ENCODE assay signal across 24 mouse cellular contexts in the genomic region with DNA sequence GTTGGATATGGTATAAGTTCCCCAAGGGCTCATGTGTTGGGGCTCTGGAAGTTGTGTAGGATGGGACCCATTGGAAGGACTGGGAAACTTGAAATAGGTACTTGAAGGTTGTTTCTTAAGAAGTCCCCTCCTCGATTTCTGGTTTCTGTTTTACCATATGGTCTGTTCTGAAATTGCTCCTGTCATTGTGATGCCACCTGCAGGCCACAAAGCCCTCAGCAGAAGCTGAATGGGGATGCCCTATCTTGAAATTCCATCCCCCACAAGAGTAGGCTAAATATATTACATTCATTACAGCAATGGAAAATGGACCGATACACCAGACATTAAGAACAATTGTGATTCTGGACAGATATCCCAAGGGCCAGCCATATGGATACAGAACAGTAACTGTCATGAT. TPM values are rescaled to one million over a fixed set of nuclear protein-coding genes. Genes with fewer than 3 reads are reported as not detected.
DNase-seq lines count a peak whose midpoint lies in the region; ATAC-seq and TF ChIP-seq lines count a peak whose summit lies in the region.
"Had no signal": no experiment of that assay in that cellular context is flagged by ENCODE, and none has a peak within 500 bp of the region (broad histone marks: within the 10 kb centered on the region; RNA-seq: fewer than 3 reads in every experiment).

No protein-coding gene starts in this region.

- no peak for TF ChIP-seq EP300 in heart, postnatal 0 days (IDR thresholded peaks at IDR 0.05; ENCODE audit: low read depth)
- no peak for TF ChIP-seq EP300 in CH12.LX (IDR thresholded peaks at IDR 0.05; ENCODE audit: low read length)

- H3K4me3 ChIP-seq in gastrocnemius, adult 2 months: no peak overlapping the region
- no peak overlapping the region for H3K4me3 ChIP-seq in heart, postnatal 0 days (ENCODE audit: low read depth, low read length)
- no peak overlapping the region for H3K4me3 ChIP-seq in CH12.LX (replicated peaks in 1 of 3; ENCODE audit: low read depth in 2 of 3, low read length in 2 of 3, poor library complexity in 1 of 3)
- H3K4me3 ChIP-seq: embryonic facial prominence, embryonic 13.5 days; embryonic facial prominence, embryonic 15.5 days; erythroblast, embryonic 14.5 days; forebrain, embryonic 10.5 days; forebrain, embryonic 12.5 days had no signal

- H3K27me3 ChIP-seq in heart, postnatal 0 days (ENCODE audit: control insufficient read depth, insufficient read depth, low read length): no peaks in the 10 kb centered on the region
- H3K27me3 ChIP-seq in CH12.LX (replicated peaks): no peaks in the 10 kb centered on the region
- H3K27me3 ChIP-seq: embryonic facial prominence, embryonic 13.5 days; embryonic facial prominence, embryonic 15.5 days; forebrain, embryonic 12.5 days had no signal

- 0 out of 2 replicates have a peak, but pooled peaks cover 4% of the 10 kb centered on the region for H3K9me3 ChIP-seq in heart, postnatal 0 days (replicated peaks; ENCODE audit: control insufficient read depth, low read length)
- peaks cover 5% of the 10 kb centered on the region for H3K9me3 ChIP-seq in CH12.LX (replicated peaks; ENCODE audit: low read length)
- H3K9me3 ChIP-seq: embryonic facial prominence, embryonic 13.5 days; embryonic facial prominence, embryonic 15.5 days; forebrain, embryonic 10.5 days; forebrain, embryonic 12.5 days had no signal

- intact Hi-C loops in gastrocnemius, adult 2 months (cut with DNase I): no loop called here
- intact Hi-C loops in gastrocnemius, postnatal 14 days (cut with DNase I; ENCODE audit: low total_unique reads): no loop called here

- no peak for ATAC-seq in heart, postnatal 0 days (ENCODE audit: insufficient read depth, low read depth)
- ATAC-seq: activated CD4-positive, CD25-positive, alpha-beta regulatory T cell, adult 4 months; forebrain, embryonic 14.5 days; forebrain, embryonic 16.5 days had no signal

- peak; percentile 19; the same call in 1 of the 2 replicates for TF ChIP-seq CTCF in gastrocnemius, adult 2 months (IDR thresholded peaks at IDR 0.05)
- TF ChIP-seq CTCF in heart, postnatal 0 days (IDR thresholded peaks at IDR 0.05; ENCODE audit: low read depth): peak; percentile 40
- peak; percentile 7 to 58; a peak in 2 of 4 replicates for TF ChIP-seq CTCF in CH12.LX (conservative IDR thresholded peaks at IDR 0.05 in 1 of 2, IDR thresholded peaks at IDR 0.05 in 1 of 2; ENCODE audit: low read depth in 2 of 2, low read length in 2 of 2)

- H3K4me1 ChIP-seq in heart, postnatal 0 days (ENCODE audit: control insufficient read depth, insufficient read depth): no peaks in the 10 kb centered on the region
- no peaks in the 10 kb centered on the region for H3K4me1 ChIP-seq in CH12.LX (ENCODE audit: control insufficient read depth in 1 of 2, insufficient read depth in 2 of 2)
- H3K4me1 ChIP-seq: embryonic facial prominence, embryonic 15.5 days; forebrain, embryonic 10.5 days; forebrain, embryonic 12.5 days had no signal

- no peaks in the 10 kb centered on the region for H3K79me2 ChIP-seq in CH12.LX (replicated peaks; ENCODE audit: control insufficient read depth, extremely low read depth, insufficient read depth, poor library complexity, severe bottlenecking)

- in situ Hi-C loops in CH12.LX (cut with MboI; ENCODE audit: low pct_ligation_motif_present, low pct_unique_long_range_greater_than_20kb, low sequenced_read_pairs): no loop called here

- H3K27ac ChIP-seq in gastrocnemius, adult 2 months: no peak overlapping the region
- no peak overlapping the region for H3K27ac ChIP-seq in heart, postnatal 0 days (ENCODE audit: low read depth)
- no peak overlapping the region for H3K27ac ChIP-seq in CH12.LX (ENCODE audit: insufficient read depth, low read depth)
- H3K27ac ChIP-seq: embryonic facial prominence, embryonic 13.5 days; embryonic facial prominence, embryonic 15.5 days; forebrain, embryonic 10.5 days; forebrain, embryonic 12.5 days had no signal

- DNase-seq in gastrocnemius, adult 2 months: no peak
- no peak for DNase-seq in gastrocnemius, postnatal 14 days
- DNase-seq in heart, postnatal 0 days (ENCODE audit: low spot score): no peak
- DNase-seq in heart, adult 18-20 months: no peak
- DNase-seq in CH12.LX (ENCODE audit: extremely low read depth): peak; percentile 47
- peak; percentile 21 for DNase-seq in ZHBTc4 (ENCODE audit: low read depth, low spot score)
- DNase-seq in B cell, adult 2 months: no peak
- DNase-seq: adrenal gland, adult 8-10 months; adrenal gland, postnatal 14 days; adrenal gland, postnatal 36 days; cerebellum, adult 11-12 months; cerebellum, adult 2 months; cerebellum, adult 9-10 months; cerebellum, postnatal 14 days; cerebellum, postnatal 36 days; embryo, embryonic 11 days had no signal

- peak; percentile 42 for TF ChIP-seq RAD21 in CH12.LX (IDR thresholded peaks at IDR 0.05; ENCODE audit: low read depth, low read length)

- dilution Hi-C loops in CH12.LX (cut with MboI; ENCODE audit: extremely low pct_ligation_motif_present, extremely low pct_unique_long_range_greater_than_20kb, low sequenced_read_pairs): no loop called here

- no peak for TF ChIP-seq POLR2A in CH12.LX (IDR thresholded peaks at IDR 0.05; ENCODE audit: low read depth, low read length)

- 65% methylated on average over 2 of the region's 2 CpGs for WGBS in heart, postnatal 0 days

- no peak overlapping the region for H3K4me2 ChIP-seq in heart, postnatal 0 days (ENCODE audit: low read depth, low read length)
- no peak overlapping the region for H3K4me2 ChIP-seq in CH12.LX (ENCODE audit: insufficient read depth, low read depth, poor library complexity, severe bottlenecking)
- H3K4me2 ChIP-seq: embryonic facial prominence, embryonic 13.5 days; embryonic facial prominence, embryonic 15.5 days; forebrain, embryonic 12.5 days had no signal

- H3K9ac ChIP-seq in heart, postnatal 0 days (replicated peaks; ENCODE audit: low read depth, low read length): no peak overlapping the region
- no peak overlapping the region for H3K9ac ChIP-seq in CH12.LX (ENCODE audit: insufficient read depth, low read depth)
- H3K9ac ChIP-seq: embryonic facial prominence, embryonic 13.5 days; embryonic facial prominence, embryonic 15.5 days; forebrain, embryonic 12.5 days had no signal

- no peaks in the 10 kb centered on the region for H3K36me3 ChIP-seq in heart, postnatal 0 days (replicated peaks; ENCODE audit: control insufficient read depth, insufficient read depth, low read length)
- H3K36me3 ChIP-seq in CH12.LX (replicated peaks in 1 of 2; ENCODE audit: control insufficient read depth in 1 of 2, insufficient read depth in 1 of 2, low read length in 1 of 2): no peaks in the 10 kb centered on the region
- H3K36me3 ChIP-seq: embryonic facial prominence, embryonic 13.5 days; embryonic facial prominence, embryonic 15.5 days; forebrain, embryonic 10.5 days; forebrain, embryonic 12.5 days had no signal

TF ChIP-seq in CH12.LX, 34 proteins besides CTCF, POLR2A, EP300 and RAD21:
- TF ChIP-seq ELF1 (IDR thresholded peaks at IDR 0.05; ENCODE audit: low read depth, low read length) (peak; percentile 27; the same call in 1 of the 2 replicates), HCFC1 (IDR thresholded peaks at IDR 0.05; ENCODE audit: low read depth, low read length) (no peak), SMC3 (IDR thresholded peaks at IDR 0.05; ENCODE audit: low read depth, low read length) (peak; percentile 51)

RNA-seq across cellular contexts. Expression of gene Nsmce3, which starts 37.4 kb away (rescaled TPM):
- 1 to 10 TPM; 2.2 to 2.7 TPM for total RNA-seq in gastrocnemius, adult 2 months (2021)
- 1 to 10 TPM; 3.1 to 3.5 TPM for total RNA-seq in gastrocnemius, postnatal 14 days (2021)
- total RNA-seq in heart, postnatal 0 days (2014; rRNA removed; ENCODE audit: low replicate concordance): 9.7 and 11.4 TPM in 2 replicates
- polyA plus RNA-seq in heart, postnatal 0 days (2015; fragmentation: Nextera tagmentation; extraction: Ambion mirVana): 6.6 and 6.7 TPM in 2 replicates
- 1 to 10 TPM; 3.1 to 3.3 TPM for total RNA-seq in heart, adult 18-20 months (2021)
- total RNA-seq in CH12.LX (2012; rRNA removed) (7.7 and 8.1 TPM in 2 replicates), CH12.LX (2014; rRNA removed) (9.0 and 9.1 TPM in 2 replicates)
- polyA plus RNA-seq in CH12.LX (2012; ENCODE audit: insufficient read length, low read depth): 5.8 and 6.4 TPM in 2 replicates

Comparison
In these comparisons a context has a peak if more than half of its experiments do, and no peak if none do; other contexts are left out.
1. DNase-seq: peak in CH12.LX (single experiment) and ZHBTc4 (single experiment); none in gastrocnemius, adult 2 months (single experiment), gastrocnemius, postnatal 14 days (single experiment), heart, postnatal 0 days (single experiment), heart, adult 18-20 months (0 of 2) and B cell, adult 2 months (0 of 2).
2. Peak in every context shown above with its lines, with median percentiles within 50 percentile points of each other: CTCF ChIP-seq.